Mouse (Mus musculus) regulatory T cell (primary cell): ENCODE data around the gene Ttl.

Experiments
- in situ Hi-C: fragments of 300-600 bp; cut with MboI, MseI; formaldehyde crosslinking; loops from one replicate; pipeline ENCODE4 v1.15.1; 2025; ENCODE audit warnings: high pct_unique_total_duplicates

Gene Ttl

GRCm38 (mm10) chr2:129065437-129066282 lies at the start of gene Ttl:
Gene Ttl (plus strand): TSS chr2:129065942.
- in situ Hi-C loops: no loop called here

- in situ Hi-C loops: loop anchor here (10.0 kb wide), 1 partner anchor 1005 kb away; no protein-coding TSS in a partner anchor
Measured at GRCm38 (mm10) chr2:129020106-129020505, 45.6 kb upstream of the Ttl start.

- in situ Hi-C loops: loop anchor here (10.0 to 25.0 kb wide), 2 partner anchors 1000 to 1912 kb away; no protein-coding TSS in a partner anchor
Measured at GRCm38 (mm10) chr2:129024820-129025219, 40.9 kb upstream of the Ttl start.

- in situ Hi-C loops: loop anchor here (25.0 kb wide), 1 partner anchor 1902 kb away; no protein-coding TSS in a partner anchor
Measured at GRCm38 (mm10) chr2:129035381-129035780, 30.4 kb upstream of the Ttl start.

- in situ Hi-C loops: loop anchor here (25.0 kb wide), 1 partner anchor 1899 kb away; no protein-coding TSS in a partner anchor
Measured at GRCm38 (mm10) chr2:129038426-129038936, 27.3 kb upstream of the Ttl start.

GRCm38 (mm10) chr2:129038937-129039631 lies 26.7 kb upstream of the Ttl start:
- in situ Hi-C loops: loop anchor here (25.0 kb wide), 1 partner anchor 1898 kb away; no protein-coding TSS in a partner anchor

GRCm38 (mm10) chr2:129040567-129040966 lies 25.2 kb upstream of the Ttl start:
- in situ Hi-C loops: loop anchor here (25.0 kb wide), 1 partner anchor 1897 kb away; no protein-coding TSS in a partner anchor

- in situ Hi-C loops: loop anchor here (25.0 kb wide), 1 partner anchor 1891 kb away; no protein-coding TSS in a partner anchor
Measured at GRCm38 (mm10) chr2:129046172-129046845, 19.4 kb upstream of the Ttl start.

GRCm38 (mm10) chr2:129046846-129047196 lies 18.9 kb upstream of the Ttl start:
- in situ Hi-C loops: loop anchor here (25.0 kb wide), 1 partner anchor 1890 kb away; no protein-coding TSS in a partner anchor

- in situ Hi-C loops: loop anchor here (25.0 kb wide), 1 partner anchor 1889 kb away; no protein-coding TSS in a partner anchor
Measured at GRCm38 (mm10) chr2:129047811-129048210, 17.9 kb upstream of the Ttl start, which contains the start of gene Vinac1. Gene Vinac1 (minus strand): TSS chr2:129048172.

- in situ Hi-C loops: no loop called here
Measured at GRCm38 (mm10) chr2:129052451-129052983, 13.2 kb upstream of the Ttl start.

GRCm38 (mm10) chr2:129055741-129056140 lies 10.0 kb upstream of the Ttl start:
- in situ Hi-C loops: loop anchor here (5.0 kb wide), 1 partner anchor 108 kb away; no protein-coding TSS in a partner anchor

GRCm38 (mm10) chr2:129056597-129056996 lies 9.1 kb upstream of the Ttl start:
- in situ Hi-C loops: loop anchor here (5.0 kb wide), 1 partner anchor 109 kb away; no protein-coding TSS in a partner anchor

GRCm38 (mm10) chr2:129057256-129057655 lies 8.5 kb upstream of the Ttl start:
- in situ Hi-C loops: loop anchor here (5.0 kb wide), 1 partner anchor 110 kb away; no protein-coding TSS in a partner anchor

- in situ Hi-C loops: loop anchor here (5.0 kb wide), 1 partner anchor 111 kb away; no protein-coding TSS in a partner anchor
Measured at GRCm38 (mm10) chr2:129057920-129058361, 7.8 kb upstream of the Ttl start.

GRCm38 (mm10) chr2:129061456-129062059 lies 4.2 kb upstream of the Ttl start:
- in situ Hi-C loops: no loop called here

- in situ Hi-C loops: no loop called here
Measured at GRCm38 (mm10) chr2:129066326-129066725, 584 bp downstream of the Ttl start.

GRCm38 (mm10) chr2:129070296-129070695 lies 4.6 kb downstream of the Ttl start:
- in situ Hi-C loops: no loop called here

- in situ Hi-C loops: no loop called here
Measured at GRCm38 (mm10) chr2:129078313-129078712, 12.6 kb downstream of the Ttl start.

GRCm38 (mm10) chr2:129079194-129079593 lies 13.5 kb downstream of the Ttl start:
- in situ Hi-C loops: no loop called here
